Mouse (Mus musculus) liver, embryonic 14.5 days (tissue): ENCODE measurements at regions not wholly inside any gene's neighbourhood (a gene's known extent, or its start where the extent isn't known, plus 50 kb on each side); places are given as distances from the start of the nearest gene placed in this dataset.
A peak's percentile ranks its signal among the peaks of the same experiment; 100 is the strongest.
"Not testable (repeated sequence)": the region's sequence is repeated elsewhere in the genome, so short reads cannot be mapped to it uniquely, and the experiment has no call there.

Experiments used
- ATAC-seq: fragments of 200-750 bp; cut with Nextera tagmentation; 2 replicates; pipeline ENCODE4 v1.8.0; 2017; ENCODE audit warnings: moderate number of reproducible peaks, mild to moderate bottlenecking, moderate library complexity; ENCODE audit not compliant: insufficient read depth
- DNase-seq, 3 experiments: peaks; one replicate each; pipeline ENCODE4 v3.0.0-alpha.2; 2012 to 2013; ENCODE audit warnings: low read depth in 3 of 3, low spot score in 3 of 3
- H3K27ac ChIP-seq: fragments of 300-500 bp; sonication (generic); 2 replicates; pipeline ENCODE4 v1.5.1; 2014; ENCODE audit warnings: moderate library complexity, mild to moderate bottlenecking, control low read depth, inconsistent platforms
- H3K27me3 ChIP-seq: fragments of 300-500 bp; sonication (generic); 2 replicates; pipeline ENCODE4 v1.6.1; 2014; ENCODE audit warnings: mild to moderate bottlenecking, low read length, moderate library complexity; ENCODE audit not compliant: control insufficient read depth, insufficient read depth
- H3K36me3 ChIP-seq: fragments of 300-500 bp; sonication (generic); replicated peaks from 2 replicates; pipeline ENCODE4 v1.6.1; 2014; ENCODE audit warnings: low read depth; ENCODE audit not compliant: control insufficient read depth, insufficient read depth
- H3K4me1 ChIP-seq, 2 experiments: fragments of 200-500 bp in 1 of 2; fragments of 300-500 bp in 1 of 2; sonication (generic) in 1 of 2; replicated peaks; 2 replicates each; pipeline ENCODE4 v1.6.1; 2012 to 2014; ENCODE audit warnings: antibody characterized with exemption in 1 of 2, inconsistent platforms in 1 of 2, low read length in 1 of 2; ENCODE audit not compliant: control insufficient read depth in 2 of 2, insufficient read depth in 2 of 2
- H3K4me2 ChIP-seq: fragments of 300-500 bp; sonication (generic); 2 replicates; pipeline ENCODE4 v1.6.1; 2014; ENCODE audit warnings: low read depth, mild to moderate bottlenecking, control low read depth, moderate library complexity
- H3K4me3 ChIP-seq, 2 experiments: fragments of 200-500 bp in 1 of 2; fragments of 300-500 bp in 1 of 2; sonication (generic) in 1 of 2; 2 replicates each; pipeline ENCODE4 v1.5.1; 2012 to 2014; ENCODE audit warnings: low read depth in 2 of 2, low read length in 2 of 2, mild to moderate bottlenecking in 2 of 2, control low read depth in 1 of 2, inconsistent platforms in 1 of 2, moderate library complexity in 1 of 2; ENCODE audit not compliant: insufficient read depth in 1 of 2
- H3K9ac ChIP-seq: fragments of 300-500 bp; sonication (generic); replicated peaks from 2 replicates; pipeline ENCODE4 v1.6.1; 2014; ENCODE audit warnings: mild to moderate bottlenecking, control low read depth, moderate library complexity
- H3K9me3 ChIP-seq: fragments of 300-500 bp; sonication (generic); 2 replicates; pipeline ENCODE4 v1.6.1; 2016; ENCODE audit warnings: low read length, mixed read lengths; ENCODE audit not compliant: control insufficient read depth
- CTCF ChIP-seq: IDR thresholded peaks from 2 replicates; pipeline ENCODE4 v1.5.1; 2016; ENCODE audit warnings: antibody characterized with exemption, low read depth, control low read depth
- EP300 ChIP-seq: IDR thresholded peaks from 2 replicates; pipeline ENCODE4 v1.6.1; 2016; ENCODE audit warnings: antibody characterized with exemption, low read depth
- WGBS: fragments of 180-500 bp; shearing (Covaris S2); extraction: QIAGEN DNeasy Blood & Tissue Kit; methylation state at CpG from one replicate; pipeline ENCODE4 v1.1.7; 2014; ENCODE audit not compliant: insufficient replicate concordance; 5-methylcytosine and 5-hydroxymethylcytosine counted together

DNA sequence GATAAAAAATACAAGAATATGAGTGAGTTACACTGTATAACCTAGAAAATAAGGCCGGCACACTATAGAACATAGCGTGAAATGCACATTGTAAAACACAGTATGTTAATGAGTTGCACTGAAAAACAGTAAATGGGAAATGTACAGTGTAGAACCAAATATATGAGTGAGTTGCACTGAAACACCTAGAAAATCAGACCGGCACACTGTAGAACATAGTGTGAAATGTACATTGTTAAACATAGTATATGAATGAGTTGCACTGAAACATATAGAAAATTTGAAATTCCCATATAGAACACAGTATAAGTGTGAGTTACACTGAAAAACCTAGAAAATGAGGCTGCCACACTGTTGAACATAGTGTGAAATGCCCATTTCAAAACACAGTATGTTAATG is 636.2 kb upstream of the Epha7 start:
- DNase-seq (peak; percentile 66 to 79 (median 79)), ATAC-seq (peak; percentile 98)
- no peak overlapping the region for H3K27ac ChIP-seq
- WGBS, result 57% methylated on average over 3 of the region's 3 CpGs
- no peak overlapping the region for H3K4me2 ChIP-seq
- H3K4me3 ChIP-seq, result no peak overlapping the region
- H3K9me3 ChIP-seq, result no peaks in the 10 kb centered on the region
- H3K36me3 ChIP-seq, result no peaks in the 10 kb centered on the region
- H3K9ac ChIP-seq, result no peak overlapping the region
- no peaks in the 10 kb centered on the region for H3K27me3 ChIP-seq
- TF ChIP-seq CTCF (no peak), EP300 (no peak)
- H3K4me1 ChIP-seq, result no peaks in the 10 kb centered on the region

DNA sequence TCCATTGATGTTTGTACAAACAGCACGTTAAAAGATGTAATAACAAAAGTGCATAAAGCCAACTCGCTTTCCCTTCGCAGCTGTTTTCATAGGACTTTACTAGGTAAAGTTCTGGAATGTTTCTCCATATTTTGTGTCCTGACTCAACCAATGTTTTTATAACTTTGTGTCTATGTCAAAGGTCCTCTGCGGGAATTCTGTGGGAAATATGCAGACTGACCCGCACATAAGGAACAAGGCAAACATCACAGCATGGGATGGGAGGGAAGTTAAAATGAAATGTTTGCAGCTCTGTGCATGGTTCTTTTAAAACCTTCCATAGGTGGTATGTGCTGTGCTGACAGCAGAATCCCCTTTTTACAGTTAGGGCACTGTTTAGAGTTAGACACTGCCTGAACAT is 622.1 kb upstream of the Epha7 start:
- DNase-seq (no peak), ATAC-seq (no peak)
- Histone ChIP-seq H3K4me2 (no peak overlapping the region), H3K4me1 (no peaks in the 10 kb centered on the region), H3K9ac (no peak overlapping the region), H3K27me3 (no peaks in the 10 kb centered on the region), H3K27ac (no peak overlapping the region), H3K4me3 (no peak overlapping the region), H3K9me3 (no peaks in the 10 kb centered on the region), H3K36me3 (no peaks in the 10 kb centered on the region)
- 75% methylated on average over 5 of the region's 5 CpGs for WGBS
- TF ChIP-seq EP300 (no peak), CTCF (no peak)

DNA sequence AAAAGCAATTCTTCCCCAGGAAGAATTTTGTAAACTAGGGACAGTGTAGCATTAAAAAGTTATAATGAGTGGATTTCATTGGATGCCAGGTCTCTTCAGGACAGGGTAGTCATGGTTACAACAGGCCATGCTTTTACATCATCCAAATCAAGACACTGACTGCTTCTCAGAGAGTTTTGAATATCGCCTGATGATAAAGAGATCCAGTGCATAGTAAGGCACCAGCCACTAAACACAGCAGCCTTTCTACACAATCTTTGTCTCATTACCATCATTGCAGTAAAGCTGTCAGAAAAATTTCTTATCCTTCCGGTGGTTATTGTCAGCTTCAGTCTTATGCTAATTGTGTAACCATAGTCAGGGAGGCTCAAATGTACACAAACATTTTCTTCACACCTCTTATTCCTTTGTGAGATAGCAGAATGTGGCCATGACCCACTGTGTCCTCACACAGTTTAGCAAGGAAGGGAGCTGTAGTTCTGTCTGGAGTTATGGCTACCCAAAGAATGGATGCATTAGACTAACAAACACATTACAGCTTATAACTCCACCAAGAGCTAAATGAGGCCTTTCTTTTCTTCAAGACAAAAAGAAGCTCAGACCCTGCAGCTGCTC is 585.2 kb upstream of the Epha7 start:
- TF ChIP-seq EP300 (no peak), CTCF (no peak)
- H3K4me1 ChIP-seq, result no peaks in the 10 kb centered on the region
- H3K9ac ChIP-seq, result no peak overlapping the region
- DNase-seq, result no peak
- 72% methylated on average over 2 of the region's 2 CpGs for WGBS
- H3K4me3 ChIP-seq, result no peak overlapping the region
- no peak overlapping the region for H3K4me2 ChIP-seq
- H3K27me3 ChIP-seq, result no peaks in the 10 kb centered on the region
- ATAC-seq, result no peak
- H3K27ac ChIP-seq, result no peak overlapping the region
- H3K9me3 ChIP-seq, result no peaks in the 10 kb centered on the region
- no peaks in the 10 kb centered on the region for H3K36me3 ChIP-seq

DNA sequence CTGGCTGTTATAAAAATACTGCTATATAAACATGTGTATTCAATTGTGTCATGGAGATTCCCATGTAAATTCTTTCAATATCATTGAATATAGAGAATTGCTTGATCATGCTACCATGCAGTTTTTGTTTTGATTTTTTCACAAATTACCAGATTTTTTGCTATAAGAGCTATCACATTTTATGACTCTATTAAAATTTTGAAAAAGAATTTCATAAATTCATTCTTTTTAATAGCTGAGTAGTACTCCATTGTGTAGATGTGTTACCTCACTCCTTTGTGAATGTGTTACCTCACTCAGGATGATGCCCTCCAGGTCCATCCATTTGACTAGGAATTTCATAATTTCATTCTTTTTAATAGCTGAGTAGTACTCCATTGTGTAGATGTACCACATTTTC is 577.4 kb upstream of the Epha7 start:
- not testable (repeated sequence) for DNase-seq, H3K4me1 ChIP-seq, ATAC-seq

DNA sequence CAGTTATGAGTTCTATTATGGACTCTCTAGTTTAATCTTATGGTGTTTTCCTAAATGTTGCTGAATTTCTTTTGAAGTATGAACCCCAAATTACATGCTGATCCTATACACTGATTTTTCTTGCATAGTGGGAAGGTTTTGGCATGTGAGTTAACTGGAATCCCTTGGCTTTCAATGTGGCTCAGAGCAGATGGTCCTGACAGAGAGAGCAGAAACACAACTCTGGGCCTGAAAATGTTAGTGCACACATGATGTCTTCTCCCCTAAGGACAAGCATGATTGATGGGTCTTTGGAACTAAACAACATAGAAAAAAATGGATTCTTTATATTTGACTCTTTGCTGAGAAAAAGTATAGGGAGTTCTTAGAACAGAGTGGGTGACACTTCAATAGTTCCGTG is 570.7 kb upstream of the Epha7 start:
- no peak for TF ChIP-seq CTCF
- no peak for TF ChIP-seq EP300
- H3K36me3 ChIP-seq, result no peaks in the 10 kb centered on the region
- H3K9ac ChIP-seq, result no peak overlapping the region
- H3K4me3 ChIP-seq, result no peak overlapping the region
- DNase-seq, result no peak
- 70% methylated on average over 1 of the region's 1 CpGs for WGBS
- H3K9me3 ChIP-seq, result no peaks in the 10 kb centered on the region
- H3K4me1 ChIP-seq, result no peaks in the 10 kb centered on the region
- no peaks in the 10 kb centered on the region for H3K27me3 ChIP-seq
- no peak for ATAC-seq
- H3K4me2 ChIP-seq, result no peak overlapping the region
- no peak overlapping the region for H3K27ac ChIP-seq

More for the DNA sequence above, 577.4 kb upstream of the Epha7 start:
- not testable (repeated sequence) for H3K9me3 ChIP-seq, H3K27me3 ChIP-seq, H3K4me3 ChIP-seq, H3K4me2 ChIP-seq, H3K9ac ChIP-seq, H3K36me3 ChIP-seq, H3K27ac ChIP-seq
